Mouse (Mus musculus): Measurements from ENCODE around the gene Hoxb7. TPM values are rescaled to one million over a fixed set of nuclear protein-coding genes. Genes with fewer than 3 reads are reported as not detected.

Hoxb7 gene
- polyA plus RNA-seq, 1 experiment, result 15.5 TPM

GRCm38 (mm10) chr11:96255111-96255995 lies 31.1 kb upstream of the Hoxb7 start:
- Histone ChIP-seq H3K36me3 (ENCODE audit: control insufficient read depth, insufficient read depth, low read length) (no peaks in the 10 kb centered on the region), H3K4me3 (ENCODE audit: insufficient read depth, low read depth, low read length) (peak overlapping the region; percentile 47), H3K4me1 (ENCODE audit: control insufficient read depth, insufficient read depth, low read length) (peaks cover 37% of the 10 kb centered on the region), H3K27me3 (replicated peaks; ENCODE audit: control insufficient read depth, insufficient read depth, low read length) (no peaks in the 10 kb centered on the region), H3K27ac (ENCODE audit: insufficient read depth, low read depth, low read length) (peak overlapping the region; percentile 53)
- TF ChIP-seq CTCF (conservative IDR thresholded peaks at IDR 0.05; ENCODE audit: insufficient read depth, insufficient read length, low read depth, low read length) (no peak), POLR2A (IDR thresholded peaks at IDR 0.05; ENCODE audit: low read depth, low read length) (no peak)
- 14% methylated on average over 39 of the region's 39 CpGs for WGBS
- no peak for DNase-seq

GRCm38 (mm10) chr11:96255996-96256445 lies 30.4 kb upstream of the Hoxb7 start:
- Histone ChIP-seq H3K27me3 (replicated peaks; ENCODE audit: control insufficient read depth, insufficient read depth, low read length) (no peaks in the 10 kb centered on the region), H3K4me1 (ENCODE audit: control insufficient read depth, insufficient read depth, low read length) (peaks cover 35% of the 10 kb centered on the region), H3K4me3 (ENCODE audit: insufficient read depth, low read depth, low read length) (no peak overlapping the region), H3K27ac (ENCODE audit: insufficient read depth, low read depth, low read length) (peak overlapping the region; percentile 53; the same call in 1 of the 2 replicates), H3K36me3 (ENCODE audit: control insufficient read depth, insufficient read depth, low read length) (no peaks in the 10 kb centered on the region)
- 36% methylated on average over 14 of the region's 14 CpGs for WGBS
- no peak for TF ChIP-seq POLR2A (IDR thresholded peaks at IDR 0.05; ENCODE audit: low read depth, low read length)
- TF ChIP-seq CTCF (conservative IDR thresholded peaks at IDR 0.05; ENCODE audit: insufficient read depth, insufficient read length, low read depth, low read length), result no peak
- DNase-seq, result peak; percentile 42

- no peak for DNase-seq
- WGBS, result 37% methylated on average over 2 of the region's 2 CpGs
- H3K27ac ChIP-seq (ENCODE audit: insufficient read depth, low read depth, low read length), result peak overlapping the region; percentile 64; the same call in 1 of the 2 replicates
These were observed 29.3 kb upstream of the Hoxb7 start for GRCm38 (mm10) chr11:96257141-96257540.

GRCm38 (mm10) chr11:96259038-96259437 lies 27.4 kb upstream of the Hoxb7 start:
- DNase-seq, result peak; percentile 90
- TF ChIP-seq CTCF (conservative IDR thresholded peaks at IDR 0.05; ENCODE audit: insufficient read depth, insufficient read length, low read depth, low read length), result no peak
- no peak for TF ChIP-seq POLR2A (IDR thresholded peaks at IDR 0.05; ENCODE audit: low read depth, low read length)
- Histone ChIP-seq H3K27me3 (replicated peaks; ENCODE audit: control insufficient read depth, insufficient read depth, low read length) (no peaks in the 10 kb centered on the region), H3K27ac (ENCODE audit: insufficient read depth, low read depth, low read length) (0 out of 2 replicates have a peak overlapping the region, but pooled peaks have one; percentile 3), H3K4me3 (ENCODE audit: insufficient read depth, low read depth, low read length) (no peak overlapping the region), H3K4me1 (ENCODE audit: control insufficient read depth, insufficient read depth, low read length) (peaks cover 41% of the 10 kb centered on the region), H3K36me3 (ENCODE audit: control insufficient read depth, insufficient read depth, low read length) (no peaks in the 10 kb centered on the region)
- 17% methylated on average over 2 of the region's 2 CpGs for WGBS

More at GRCm38 (mm10) chr11:96257141-96257540, 29.3 kb upstream of the Hoxb7 start:
- no peaks in the 10 kb centered on the region for H3K27me3 ChIP-seq (replicated peaks; ENCODE audit: control insufficient read depth, insufficient read depth, low read length)
- H3K4me3 ChIP-seq (ENCODE audit: insufficient read depth, low read depth, low read length), result no peak overlapping the region
- TF ChIP-seq POLR2A (IDR thresholded peaks at IDR 0.05; ENCODE audit: low read depth, low read length) (no peak), CTCF (conservative IDR thresholded peaks at IDR 0.05; ENCODE audit: insufficient read depth, insufficient read length, low read depth, low read length) (no peak)
- peaks cover 44% of the 10 kb centered on the region for H3K4me1 ChIP-seq (ENCODE audit: control insufficient read depth, insufficient read depth, low read length)
- H3K36me3 ChIP-seq (ENCODE audit: control insufficient read depth, insufficient read depth, low read length), result no peaks in the 10 kb centered on the region

- no peak overlapping the region for H3K4me3 ChIP-seq (ENCODE audit: insufficient read depth, low read depth, low read length)
- DNase-seq, result no peak
- H3K36me3 ChIP-seq (ENCODE audit: control insufficient read depth, insufficient read depth, low read length), result no peaks in the 10 kb centered on the region
- peak overlapping the region; percentile 36 for H3K27ac ChIP-seq (ENCODE audit: insufficient read depth, low read depth, low read length)
- no peaks in the 10 kb centered on the region for H3K27me3 ChIP-seq (replicated peaks; ENCODE audit: control insufficient read depth, insufficient read depth, low read length)
- 11% methylated on average over 1 of the region's 1 CpGs for WGBS
- TF ChIP-seq POLR2A (IDR thresholded peaks at IDR 0.05; ENCODE audit: low read depth, low read length) (no peak), CTCF (conservative IDR thresholded peaks at IDR 0.05; ENCODE audit: insufficient read depth, insufficient read length, low read depth, low read length) (no peak)
- peaks cover 41% of the 10 kb centered on the region for H3K4me1 ChIP-seq (ENCODE audit: control insufficient read depth, insufficient read depth, low read length)
These were observed 26.9 kb upstream of the Hoxb7 start for GRCm38 (mm10) chr11:96259511-96259910.

GRCm38 (mm10) chr11:96260310-96260970 lies 26.0 kb upstream of the Hoxb7 start:
- no peak for TF ChIP-seq POLR2A (IDR thresholded peaks at IDR 0.05; ENCODE audit: low read depth, low read length)
- TF ChIP-seq CTCF (conservative IDR thresholded peaks at IDR 0.05; ENCODE audit: insufficient read depth, insufficient read length, low read depth, low read length), result no peak
- H3K4me1 ChIP-seq (ENCODE audit: control insufficient read depth, insufficient read depth, low read length), result peaks cover 37% of the 10 kb centered on the region
- H3K27me3 ChIP-seq (replicated peaks; ENCODE audit: control insufficient read depth, insufficient read depth, low read length), result no peaks in the 10 kb centered on the region
- WGBS, result 23% methylated on average over 23 of the region's 23 CpGs
- H3K4me3 ChIP-seq (ENCODE audit: insufficient read depth, low read depth, low read length), result no peak overlapping the region
- H3K27ac ChIP-seq (ENCODE audit: insufficient read depth, low read depth, low read length), result peak overlapping the region; percentile 1; the same call in 1 of the 2 replicates
- H3K36me3 ChIP-seq (ENCODE audit: control insufficient read depth, insufficient read depth, low read length), result no peaks in the 10 kb centered on the region
- peak; percentile 61 for DNase-seq
